Mouse (Mus musculus) neutrophil, adult 5-6 weeks (primary cell): ENCODE measurements around the gene Foxj3. TPM values are rescaled to one million over a fixed set of nuclear protein-coding genes. Genes with fewer than 3 reads are reported as not detected.

ENCODE experiments used
- ATAC-seq: fragments of 151-379, 151-347 bp; 2 replicates; pipeline ENCODE4 v1.8.0; 2017; ENCODE audit warnings: mild to moderate bottlenecking, moderate TSS enrichment; ENCODE audit not compliant: insufficient number of reproducible peaks, poor library complexity, low FRiP score, severe bottlenecking; ENCODE audit errors: extremely low read depth
- total RNA-seq: library from RNA; stranded (forward); fragments of 200-1000 nt; gene quantifications from 2 replicates; pipeline ENCODE4 v1.2.3, GENCODE M21; 2017

The Foxj3 gene
- total RNA-seq, 1 experiment from 2014 or later: 49.2 TPM

- no peak for ATAC-seq
Observed at GRCm38 (mm10) chr4:119668185-119668584, 131.4 kb downstream of the Foxj3 start.

GRCm38 (mm10) chr4:119668596-119668995, 131.8 kb downstream of the Foxj3 start:
- no peak for ATAC-seq

- peak; percentile 77 for ATAC-seq
Observed at GRCm38 (mm10) chr4:119669356-119670209, 132.8 kb downstream of the Foxj3 start.

- ATAC-seq: no peak
Observed at GRCm38 (mm10) chr4:119670210-119670555, 133.4 kb downstream of the Foxj3 start.

GRCm38 (mm10) chr4:119670736-119671135, 133.9 kb downstream of the Foxj3 start:
- ATAC-seq: no peak

- ATAC-seq: no peak
Observed at GRCm38 (mm10) chr4:119671164-119671563, 134.4 kb downstream of the Foxj3 start.

GRCm38 (mm10) chr4:119672685-119673084, 135.9 kb downstream of the Foxj3 start:
- no peak for ATAC-seq

Other genes with a start within 250 kb of the Foxj3 start
- gene Ybx1, start 242.4 kb upstream of the Foxj3 start, total RNA-seq: 380 and 442 TPM in 2 replicates
- gene Ppih, start 216.5 kb upstream of the Foxj3 start, total RNA-seq: 23.7 and 27.5 TPM in 2 replicates
- 0.93 and 2.5 TPM in 2 replicates for gene Ccdc30, start 121.5 kb upstream of the Foxj3 start, total RNA-seq
- gene Ppcs, start 114.6 kb upstream of the Foxj3 start, total RNA-seq: 13.9 and 14.1 TPM in 2 replicates
- 0.25 TPM in 1 of 2 replicates, not detected in the other for gene Zmynd12, start 114.2 kb upstream of the Foxj3 start, total RNA-seq
- 0.12 TPM in 2 replicates for gene Rimkla, start 44.4 kb upstream of the Foxj3 start, total RNA-seq
- 2.8 and 5.7 TPM in 2 replicates for gene Frg2f1, start 2.5 kb downstream of the Foxj3 start, total RNA-seq
- not detected in 2 replicates for gene Guca2a, start 100.7 kb downstream of the Foxj3 start, total RNA-seq
- not detected in 2 replicates for gene Guca2b, start 122.0 kb downstream of the Foxj3 start, total RNA-seq
- 3.3 and 3.7 TPM in 2 replicates for gene Hivep3, start 196.8 kb downstream of the Foxj3 start, total RNA-seq